Mouse (Mus musculus) lung, postnatal 0 days (tissue): ENCODE data around the gene Slc9a1.

Experiments
- CTCF ChIP-seq: IDR thresholded peaks from 2 replicates; pipeline ENCODE4 v1.5.1; 2016; ENCODE audit warnings: antibody characterized with exemption, mild to moderate bottlenecking
- EP300 ChIP-seq: IDR thresholded peaks from 2 replicates; pipeline ENCODE4 v1.6.1; 2016; ENCODE audit warnings: antibody characterized with exemption, mild to moderate bottlenecking, control low read depth

GRCm38 (mm10) chr4:133451536-133451935 lies 82.0 kb downstream of the Slc9a1 start:
- TF ChIP-seq CTCF, result peak; percentile 93
- no peak for TF ChIP-seq EP300
